Mouse (Mus musculus) forebrain, embryonic 12.5 days (tissue): ENCODE measurements around the gene Ccer1. TPM values are rescaled to one million over a fixed set of nuclear protein-coding genes. Genes with fewer than 3 reads are reported as not detected.

Experiments
- ATAC-seq: fragments of 200-750 bp; cut with Nextera tagmentation; 2 replicates; pipeline ENCODE4 v1.8.0; 2017; ENCODE audit warnings: moderate TSS enrichment; ENCODE audit not compliant: low FRiP score
- H3K27ac ChIP-seq: fragments of 300-500 bp; sonication (generic); 2 replicates; pipeline ENCODE4 v1.5.1; 2016; ENCODE audit warnings: mild to moderate bottlenecking
- H3K27me3 ChIP-seq: fragments of 300-500 bp; sonication (generic); 2 replicates; pipeline ENCODE4 v1.6.1; 2016; ENCODE audit warnings: mild to moderate bottlenecking
- H3K36me3 ChIP-seq: fragments of 300-500 bp; sonication (generic); replicated peaks from 2 replicates; pipeline ENCODE4 v1.6.1; 2016; ENCODE audit warnings: mild to moderate bottlenecking
- H3K4me1 ChIP-seq: fragments of 300-500 bp; sonication (generic); 2 replicates; pipeline ENCODE4 v1.6.1; 2016
- H3K4me2 ChIP-seq: fragments of 300-500 bp; sonication (generic); 2 replicates; pipeline ENCODE4 v1.6.1; 2016; ENCODE audit warnings: mild to moderate bottlenecking, moderate library complexity
- H3K4me3 ChIP-seq: fragments of 300-500 bp; sonication (generic); replicated peaks from 2 replicates; pipeline ENCODE4 v1.5.1; 2016; ENCODE audit warnings: mild to moderate bottlenecking
- H3K9ac ChIP-seq: fragments of 300-500 bp; sonication (generic); 2 replicates; pipeline ENCODE4 v1.6.1; 2016; ENCODE audit warnings: mild to moderate bottlenecking
- H3K9me3 ChIP-seq: fragments of 300-500 bp; sonication (generic); 2 replicates; pipeline ENCODE4 v1.6.1; 2016
- WGBS: fragments of 180-500 bp; shearing (Covaris S2); methylation state at CpG from one replicate; pipeline ENCODE4 v1.1.7; 2016; 5-methylcytosine and 5-hydroxymethylcytosine counted together
- polyA plus RNA-seq: library from polyadenylated mRNA; unstranded; fragments of >200 nt; fragmentation: Nextera tagmentation; extraction: Ambion mirVana; gene quantifications from 2 replicates; pipeline ENCODE4 v1.2.1, GENCODE M21; 2016

The Ccer1 gene
- not detected in 2 replicates for polyA plus RNA-seq

GRCm38 (mm10) chr10:97692913-97693312 is at the start of gene Ccer1:
Gene Ccer1, plus strand, starts transcription at chr10:97693059.
- Histone ChIP-seq H3K4me2 (no peak within 1 kb of the TSS), H3K36me3 (no peaks in the 10 kb centered on the region), H3K9ac (no peak within 1 kb of the TSS), H3K4me1 (no peaks in the 10 kb centered on the region), H3K27ac (no peak within 1 kb of the TSS), H3K4me3 (no peak within 1 kb of the TSS), H3K9me3 (no peaks in the 10 kb centered on the region), H3K27me3 (no peaks in the 10 kb centered on the region)
- ATAC-seq, result no peak
- 83% methylated on average over 20 of the region's 20 CpGs for WGBS

- Histone ChIP-seq H3K4me1 (no peaks in the 10 kb centered on the region), H3K4me3 (no peak within 1 kb of the TSS), H3K36me3 (no peaks in the 10 kb centered on the region), H3K4me2 (no peak within 1 kb of the TSS), H3K9ac (no peak within 1 kb of the TSS), H3K27ac (no peak within 1 kb of the TSS), H3K9me3 (no peaks in the 10 kb centered on the region), H3K27me3 (no peaks in the 10 kb centered on the region)
- WGBS, result 88% methylated on average over 2 of the region's 2 CpGs
- ATAC-seq, result no peak
These were observed 49.1 kb upstream of the Ccer1 start, which contains the start of gene Epyc for GRCm38 (mm10) chr10:97643768-97644167. Gene Epyc, plus strand, starts transcription at chr10:97644068.

GRCm38 (mm10) chr10:97650334-97650733 is 42.5 kb upstream of the Ccer1 start:
- Histone ChIP-seq H3K36me3 (no peaks in the 10 kb centered on the region), H3K27me3 (no peaks in the 10 kb centered on the region), H3K4me1 (no peaks in the 10 kb centered on the region), H3K27ac (no peak overlapping the region), H3K9me3 (no peaks in the 10 kb centered on the region), H3K4me2 (no peak overlapping the region), H3K9ac (no peak overlapping the region), H3K4me3 (no peak overlapping the region)
- WGBS, result 79% methylated on average over 2 of the region's 2 CpGs
- ATAC-seq, result no peak

- Histone ChIP-seq H3K27me3 (no peaks in the 10 kb centered on the region), H3K4me1 (no peaks in the 10 kb centered on the region), H3K36me3 (no peaks in the 10 kb centered on the region), H3K27ac (no peak overlapping the region), H3K9me3 (no peaks in the 10 kb centered on the region), H3K4me3 (no peak overlapping the region), H3K4me2 (no peak overlapping the region), H3K9ac (no peak overlapping the region)
- ATAC-seq, result no peak
- 90% methylated on average over 1 of the region's 1 CpGs for WGBS
These were observed 33.4 kb upstream of the Ccer1 start for GRCm38 (mm10) chr10:97659489-97659888.

GRCm38 (mm10) chr10:97668656-97669055 is 24.2 kb upstream of the Ccer1 start:
- H3K27ac ChIP-seq, result no peak overlapping the region
- H3K9me3 ChIP-seq, result no peaks in the 10 kb centered on the region
- H3K4me2 ChIP-seq, result no peak overlapping the region
- 51% methylated on average over 4 of the region's 4 CpGs for WGBS
- H3K27me3 ChIP-seq, result no peaks in the 10 kb centered on the region
- no peaks in the 10 kb centered on the region for H3K4me1 ChIP-seq
- ATAC-seq, result no peak
- no peaks in the 10 kb centered on the region for H3K36me3 ChIP-seq
- no peak overlapping the region for H3K4me3 ChIP-seq
- H3K9ac ChIP-seq, result no peak overlapping the region

GRCm38 (mm10) chr10:97670202-97670601 is 22.7 kb upstream of the Ccer1 start:
- no peak overlapping the region for H3K4me3 ChIP-seq
- no peak for ATAC-seq
- H3K27ac ChIP-seq, result no peak overlapping the region
- WGBS, result 72% methylated on average over 4 of the region's 4 CpGs
- no peaks in the 10 kb centered on the region for H3K9me3 ChIP-seq
- no peaks in the 10 kb centered on the region for H3K4me1 ChIP-seq
- H3K27me3 ChIP-seq, result no peaks in the 10 kb centered on the region
- no peak overlapping the region for H3K4me2 ChIP-seq
- no peaks in the 10 kb centered on the region for H3K36me3 ChIP-seq
- no peak overlapping the region for H3K9ac ChIP-seq

GRCm38 (mm10) chr10:97673239-97673638 is 19.6 kb upstream of the Ccer1 start:
- WGBS, result 87% methylated on average over 2 of the region's 2 CpGs
- Histone ChIP-seq H3K4me3 (no peak overlapping the region), H3K9ac (no peak overlapping the region), H3K27ac (no peak overlapping the region), H3K4me1 (no peaks in the 10 kb centered on the region), H3K9me3 (no peaks in the 10 kb centered on the region), H3K4me2 (no peak overlapping the region), H3K36me3 (no peaks in the 10 kb centered on the region), H3K27me3 (no peaks in the 10 kb centered on the region)
- no peak for ATAC-seq

GRCm38 (mm10) chr10:97682981-97683380 is 9.9 kb upstream of the Ccer1 start:
- H3K9me3 ChIP-seq, result no peaks in the 10 kb centered on the region
- no peak overlapping the region for H3K4me3 ChIP-seq
- no peak for ATAC-seq
- H3K27me3 ChIP-seq, result no peaks in the 10 kb centered on the region
- H3K27ac ChIP-seq, result no peak overlapping the region
- H3K4me1 ChIP-seq, result no peaks in the 10 kb centered on the region
- H3K4me2 ChIP-seq, result no peak overlapping the region
- H3K36me3 ChIP-seq, result no peaks in the 10 kb centered on the region
- no peak overlapping the region for H3K9ac ChIP-seq

- no peak overlapping the region for H3K27ac ChIP-seq
- 87% methylated on average over 1 of the region's 1 CpGs for WGBS
- ATAC-seq, result no peak
These were observed 5.7 kb upstream of the Ccer1 start for GRCm38 (mm10) chr10:97687198-97687597.

GRCm38 (mm10) chr10:97689425-97689824 is 3.4 kb upstream of the Ccer1 start:
- ATAC-seq, result no peak
- WGBS, result 86% methylated on average over 3 of the region's 3 CpGs
- H3K27me3 ChIP-seq, result no peaks in the 10 kb centered on the region
- no peak overlapping the region for H3K4me3 ChIP-seq
- H3K9me3 ChIP-seq, result no peaks in the 10 kb centered on the region
- no peaks in the 10 kb centered on the region for H3K36me3 ChIP-seq
- H3K4me2 ChIP-seq, result no peak overlapping the region
- H3K4me1 ChIP-seq, result no peaks in the 10 kb centered on the region
- H3K9ac ChIP-seq, result no peak overlapping the region
- no peak overlapping the region for H3K27ac ChIP-seq

More at GRCm38 (mm10) chr10:97687198-97687597, 5.7 kb upstream of the Ccer1 start:
- Histone ChIP-seq H3K36me3 (no peaks in the 10 kb centered on the region), H3K4me3 (no peak overlapping the region), H3K27me3 (no peaks in the 10 kb centered on the region), H3K4me2 (no peak overlapping the region), H3K9me3 (no peaks in the 10 kb centered on the region), H3K9ac (no peak overlapping the region), H3K4me1 (no peaks in the 10 kb centered on the region)

GRCm38 (mm10) chr10:97693398-97694135 is 708 bp downstream of the Ccer1 start:
- Histone ChIP-seq H3K4me1 (no peaks in the 10 kb centered on the region), H3K27me3 (no peaks in the 10 kb centered on the region), H3K4me3 (no peak overlapping the region), H3K4me2 (no peak overlapping the region), H3K9me3 (no peaks in the 10 kb centered on the region), H3K9ac (no peak overlapping the region), H3K27ac (no peak overlapping the region), H3K36me3 (no peaks in the 10 kb centered on the region)
- no peak for ATAC-seq
- WGBS, result 93% methylated on average over 37 of the region's 37 CpGs

GRCm38 (mm10) chr10:97702321-97702720 is 9.5 kb downstream of the Ccer1 start:
- Histone ChIP-seq H3K36me3 (no peaks in the 10 kb centered on the region), H3K4me1 (no peaks in the 10 kb centered on the region), H3K27ac (no peak overlapping the region), H3K9ac (no peak overlapping the region), H3K4me2 (no peak overlapping the region), H3K27me3 (no peaks in the 10 kb centered on the region), H3K4me3 (no peak overlapping the region), H3K9me3 (no peaks in the 10 kb centered on the region)
- ATAC-seq, result no peak

- H3K36me3 ChIP-seq, result no peaks in the 10 kb centered on the region
- H3K9me3 ChIP-seq, result no peaks in the 10 kb centered on the region
- H3K27ac ChIP-seq, result no peak overlapping the region
- no peaks in the 10 kb centered on the region for H3K4me1 ChIP-seq
- no peak overlapping the region for H3K9ac ChIP-seq
- no peak overlapping the region for H3K4me3 ChIP-seq
- WGBS, result 42% methylated on average over 1 of the region's 1 CpGs
- H3K4me2 ChIP-seq, result no peak overlapping the region
- no peak for ATAC-seq
- H3K27me3 ChIP-seq, result no peaks in the 10 kb centered on the region
These were observed 11.7 kb downstream of the Ccer1 start for GRCm38 (mm10) chr10:97704562-97704961.
